Mouse (Mus musculus): Measurements from ENCODE around the gene Plekhj1. TPM values are rescaled to one million over a fixed set of nuclear protein-coding genes. Genes with fewer than 3 reads are reported as not detected.
A peak's percentile ranks its signal among the peaks of the same experiment; 100 is the strongest.

Gene Plekhj1
- polyA plus RNA-seq (2016; fragmentation: Nextera tagmentation; extraction: Ambion mirVana): 82.4 and 83.2 TPM in 2 replicates

DNA sequence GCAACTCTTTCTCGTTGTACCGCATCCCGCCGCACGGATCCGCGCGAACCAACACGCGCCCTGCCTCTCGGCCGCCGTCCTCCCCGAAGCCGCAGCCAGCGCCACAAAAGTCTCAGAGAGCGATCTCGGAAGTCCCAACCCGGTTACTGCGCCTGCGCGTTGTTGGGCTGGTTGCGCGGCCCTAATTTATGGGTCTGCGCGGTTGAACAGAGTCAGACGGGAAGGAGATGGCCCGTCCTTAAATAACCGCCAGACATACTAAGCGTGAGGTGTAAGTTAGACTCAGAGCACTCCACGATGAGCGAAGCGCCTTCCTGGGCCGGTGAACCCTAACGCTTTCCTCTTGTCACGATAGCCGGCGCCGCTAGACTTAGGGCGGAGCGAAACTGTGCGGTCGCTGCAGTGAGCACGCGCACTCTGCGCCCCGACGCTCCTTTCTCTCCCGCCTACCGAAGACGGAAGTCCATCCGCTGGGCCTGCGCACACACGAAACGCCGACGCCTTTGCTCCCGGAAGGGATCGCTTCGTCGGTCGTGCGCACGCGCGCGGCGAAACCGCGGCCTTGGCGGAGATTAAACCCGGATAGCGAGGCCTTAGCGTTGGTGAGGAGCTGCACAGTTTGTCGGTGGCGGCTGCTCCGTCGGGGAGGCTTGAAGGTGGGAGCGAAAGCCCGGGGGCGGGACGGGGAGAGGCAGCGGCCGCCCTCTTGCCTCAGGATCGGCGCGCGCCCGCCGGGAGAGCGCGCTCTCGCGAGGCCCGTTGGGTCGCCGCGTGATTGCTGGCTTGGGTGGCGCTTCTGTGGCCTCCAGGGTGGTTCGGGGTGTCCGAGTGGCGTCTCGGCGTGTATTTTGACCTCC lies at the start of gene Plekhj1, which contains the start of gene Sf3a2:
Gene Plekhj1, minus strand, starts transcription at position 477 of the 857 bp plus-strand sequence.
Gene Sf3a2, plus strand, starts transcription at position 49 of the 857 bp plus-strand sequence.
- Histone ChIP-seq H3K9me3 (replicated peaks) (no peaks in the 10 kb centered on the region), H3K4me3 (peak within 1 kb of the TSS; percentile 87), H3K4me2 (peak within 1 kb of the TSS; percentile 93), H3K36me3 (peaks cover 66% of the 10 kb centered on the region), H3K4me1 (replicated peaks) (peaks cover 27% of the 10 kb centered on the region), H3K9ac (peak within 1 kb of the TSS; percentile 96), H3K27ac (ENCODE audit: poor library complexity, severe bottlenecking) (peak within 1 kb of the TSS; percentile 94), H3K27me3 (replicated peaks) (no peaks in the 10 kb centered on the region)
- ATAC-seq (ENCODE audit: insufficient number of reproducible peaks, low FRiP score): peak; percentile 90
- WGBS: under 1% methylated on average over 101 of the region's 104 CpGs

DNA sequence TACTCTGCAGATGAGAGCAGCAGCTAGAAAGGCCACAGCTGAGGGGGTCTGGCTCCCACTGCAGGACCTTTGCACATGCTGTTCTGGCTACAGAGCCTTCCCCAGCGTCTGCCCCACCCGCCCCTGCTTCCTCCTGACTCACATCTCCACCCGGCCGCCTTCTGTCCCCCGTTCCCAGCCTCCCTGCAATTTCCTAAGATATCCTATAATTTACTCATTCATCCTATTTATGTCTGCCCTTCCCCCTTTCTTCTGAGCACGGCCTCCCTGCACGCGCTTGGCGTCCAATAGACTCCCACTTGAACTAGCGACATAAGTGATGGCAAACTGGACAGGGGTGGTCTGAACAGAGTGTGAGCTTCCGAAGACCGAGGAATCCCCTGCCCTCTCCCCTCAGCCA lies 47.3 kb upstream of the Plekhj1 start:
- H3K9me3 ChIP-seq (replicated peaks): no peaks in the 10 kb centered on the region
- peaks cover 18% of the 10 kb centered on the region for H3K4me1 ChIP-seq (replicated peaks)
- H3K9ac ChIP-seq: no peak overlapping the region
- peaks cover 58% of the 10 kb centered on the region for H3K27me3 ChIP-seq (replicated peaks)
- no peak overlapping the region for H3K4me2 ChIP-seq
- H3K4me3 ChIP-seq: no peak overlapping the region
- H3K27ac ChIP-seq (ENCODE audit: poor library complexity, severe bottlenecking): no peak overlapping the region
- H3K36me3 ChIP-seq: 0 out of 2 replicates have a peak, but pooled peaks cover 5% of the 10 kb centered on the region
- ATAC-seq (ENCODE audit: insufficient number of reproducible peaks, low FRiP score): no peak
- 73% methylated on average over 12 of the region's 12 CpGs for WGBS

DNA sequence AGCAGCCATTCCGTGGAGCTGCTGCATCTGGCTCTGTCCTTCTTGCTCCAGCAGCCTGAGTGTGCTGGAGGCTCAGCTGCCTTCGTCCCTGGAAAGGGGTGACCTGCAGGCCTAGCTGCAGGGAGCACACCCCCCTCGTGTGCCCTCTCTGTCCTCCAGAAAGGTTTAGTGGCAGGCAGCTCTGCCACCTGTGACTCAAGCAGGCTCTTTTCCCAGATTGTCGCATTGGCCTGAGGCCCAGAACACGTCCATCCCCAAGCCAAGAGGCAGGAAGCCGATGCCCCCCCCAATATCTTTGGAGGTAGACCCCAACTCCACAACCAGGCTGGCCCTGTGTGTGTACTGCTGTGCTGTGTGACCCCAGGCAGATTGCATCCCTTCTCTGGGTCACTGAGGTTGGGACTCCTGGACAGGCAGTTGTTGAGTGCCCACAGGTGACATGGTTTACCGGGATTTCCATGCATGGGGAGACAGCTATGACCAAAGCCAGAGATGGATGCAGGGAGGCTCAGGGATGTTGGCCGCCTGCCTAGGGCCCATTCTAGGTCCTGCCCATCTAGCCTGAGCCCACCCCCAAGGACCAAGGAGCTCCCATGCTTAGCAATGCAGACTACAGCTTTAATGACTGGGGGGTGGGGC lies 46.7 kb upstream of the Plekhj1 start:
- no peak for ATAC-seq (ENCODE audit: insufficient number of reproducible peaks, low FRiP score)
- no peak overlapping the region for H3K4me3 ChIP-seq
- no peak overlapping the region for H3K9ac ChIP-seq
- no peak overlapping the region for H3K4me2 ChIP-seq
- WGBS: 59% methylated on average over 8 of the region's 8 CpGs
- no peaks in the 10 kb centered on the region for H3K9me3 ChIP-seq (replicated peaks)
- H3K4me1 ChIP-seq (replicated peaks): peaks cover 18% of the 10 kb centered on the region
- 0 out of 2 replicates have a peak, but pooled peaks cover under 1% of the 10 kb centered on the region for H3K36me3 ChIP-seq
- no peak overlapping the region for H3K27ac ChIP-seq (ENCODE audit: poor library complexity, severe bottlenecking)
- peaks cover 59% of the 10 kb centered on the region for H3K27me3 ChIP-seq (replicated peaks)

GRCm38 (mm10) chr10:80843931-80844547 lies 45.6 kb upstream of the Plekhj1 start, which contains the start of gene Lingo3:
Lingo3 (minus strand) TSS chr10:80844039.
- Histone ChIP-seq H3K9ac (peak within 1 kb of the TSS; percentile 70), H3K4me2 (peak within 1 kb of the TSS; percentile 88), H3K4me1 (replicated peaks) (peaks cover 18% of the 10 kb centered on the region), H3K4me3 (peak within 1 kb of the TSS; percentile 50), H3K36me3 (no peaks in the 10 kb centered on the region), H3K27ac (ENCODE audit: poor library complexity, severe bottlenecking) (no peak within 1 kb of the TSS), H3K9me3 (replicated peaks) (no peaks in the 10 kb centered on the region), H3K27me3 (replicated peaks) (peaks cover 64% of the 10 kb centered on the region)
- no peak for ATAC-seq (ENCODE audit: insufficient number of reproducible peaks, low FRiP score)
- 5% methylated on average over 43 of the region's 51 CpGs for WGBS

- no peak for ATAC-seq (ENCODE audit: insufficient number of reproducible peaks, low FRiP score)
- Histone ChIP-seq H3K27ac (ENCODE audit: poor library complexity, severe bottlenecking) (no peak overlapping the region), H3K27me3 (replicated peaks) (peaks cover 65% of the 10 kb centered on the region), H3K9ac (peak overlapping the region; percentile 70), H3K4me2 (peak overlapping the region; percentile 88), H3K4me3 (peak overlapping the region; percentile 50), H3K9me3 (replicated peaks) (no peaks in the 10 kb centered on the region), H3K4me1 (replicated peaks) (peaks cover 15% of the 10 kb centered on the region), H3K36me3 (no peaks in the 10 kb centered on the region)
- 11% methylated on average over 32 of the region's 32 CpGs for WGBS
Observed at GRCm38 (mm10) chr10:80843087-80843930, 44.9 kb upstream of the Plekhj1 start.

DNA sequence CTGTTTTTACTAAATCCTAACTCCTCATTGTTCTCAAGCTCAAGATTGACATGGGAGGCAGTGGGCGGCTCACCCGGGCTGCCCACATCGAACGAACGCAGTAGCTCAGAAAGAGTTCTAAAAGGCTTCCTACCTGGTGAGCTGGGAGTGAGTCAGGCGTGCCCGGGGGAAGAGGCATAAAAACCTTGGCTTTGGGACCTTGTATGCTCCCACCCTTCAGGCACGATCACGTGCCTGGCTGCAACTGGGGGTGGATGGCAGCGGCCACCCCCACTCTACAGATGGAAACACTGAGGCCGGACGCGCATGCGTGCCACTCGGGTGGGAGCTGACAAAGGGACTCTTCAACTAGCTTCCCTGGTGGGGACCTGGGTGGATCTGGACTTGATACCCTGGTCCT lies 43.9 kb upstream of the Plekhj1 start:
- Histone ChIP-seq H3K27ac (ENCODE audit: poor library complexity, severe bottlenecking) (no peak overlapping the region), H3K4me3 (no peak overlapping the region), H3K27me3 (replicated peaks) (peaks cover 73% of the 10 kb centered on the region), H3K9me3 (replicated peaks) (no peaks in the 10 kb centered on the region), H3K4me2 (no peak overlapping the region), H3K36me3 (no peaks in the 10 kb centered on the region), H3K4me1 (replicated peaks) (peaks cover 23% of the 10 kb centered on the region), H3K9ac (no peak overlapping the region)
- no peak for ATAC-seq (ENCODE audit: insufficient number of reproducible peaks, low FRiP score)
- WGBS: 78% methylated on average over 15 of the region's 15 CpGs

GRCm38 (mm10) chr10:80841685-80842084 lies 43.3 kb upstream of the Plekhj1 start:
- no peaks in the 10 kb centered on the region for H3K9me3 ChIP-seq (replicated peaks)
- ATAC-seq (ENCODE audit: insufficient number of reproducible peaks, low FRiP score): no peak
- H3K4me1 ChIP-seq (replicated peaks): peaks cover 30% of the 10 kb centered on the region
- H3K27me3 ChIP-seq (replicated peaks): peaks cover 80% of the 10 kb centered on the region
- H3K9ac ChIP-seq: no peak overlapping the region
- H3K27ac ChIP-seq (ENCODE audit: poor library complexity, severe bottlenecking): no peak overlapping the region
- no peak overlapping the region for H3K4me2 ChIP-seq
- H3K4me3 ChIP-seq: no peak overlapping the region
- no peaks in the 10 kb centered on the region for H3K36me3 ChIP-seq
- 79% methylated on average over 2 of the region's 2 CpGs for WGBS

GRCm38 (mm10) chr10:80839848-80840247 lies 41.4 kb upstream of the Plekhj1 start:
- no peak overlapping the region for H3K4me2 ChIP-seq
- H3K36me3 ChIP-seq: no peaks in the 10 kb centered on the region
- H3K27me3 ChIP-seq (replicated peaks): peaks cover 81% of the 10 kb centered on the region
- peaks cover 6% of the 10 kb centered on the region; the same call in 1 of the 2 replicates for H3K9me3 ChIP-seq (replicated peaks)
- no peak overlapping the region for H3K27ac ChIP-seq (ENCODE audit: poor library complexity, severe bottlenecking)
- no peak overlapping the region for H3K4me3 ChIP-seq
- no peak overlapping the region for H3K9ac ChIP-seq
- WGBS: 61% methylated on average over 6 of the region's 6 CpGs
- H3K4me1 ChIP-seq (replicated peaks): peaks cover 37% of the 10 kb centered on the region
- ATAC-seq (ENCODE audit: insufficient number of reproducible peaks, low FRiP score): no peak

DNA sequence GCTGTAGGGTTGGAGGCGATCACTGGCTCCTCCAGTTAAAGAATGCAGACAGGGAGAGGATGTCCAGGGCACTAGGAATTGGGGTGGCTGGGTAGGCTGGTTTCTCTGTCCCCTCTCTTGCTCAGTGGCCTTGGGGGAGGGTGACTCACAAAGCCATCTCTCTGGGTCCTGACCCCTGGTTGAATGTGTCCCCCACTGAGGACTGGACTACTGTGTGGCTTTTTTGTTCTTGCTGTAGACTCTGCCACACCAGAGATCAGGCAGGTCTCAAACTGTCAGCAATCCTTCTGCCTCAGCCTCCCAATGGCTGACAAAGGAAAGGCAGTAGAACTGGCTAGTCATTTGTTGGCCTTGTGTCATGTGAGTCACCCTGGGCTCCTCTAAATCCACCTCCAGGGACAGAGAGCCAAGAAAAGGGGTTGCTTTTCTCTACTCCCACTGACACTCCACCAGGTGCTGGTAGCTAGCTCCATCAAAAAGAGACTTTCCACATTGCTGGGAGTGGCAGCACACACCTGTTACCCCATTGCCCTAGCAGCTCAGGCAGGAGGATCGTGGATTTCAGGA lies 40.0 kb upstream of the Plekhj1 start:
- no peak for ATAC-seq (ENCODE audit: insufficient number of reproducible peaks, low FRiP score)
- Histone ChIP-seq H3K9ac (no peak overlapping the region), H3K4me1 (replicated peaks) (peaks cover 31% of the 10 kb centered on the region), H3K27me3 (replicated peaks) (peaks cover 81% of the 10 kb centered on the region), H3K4me3 (no peak overlapping the region), H3K9me3 (replicated peaks) (peaks cover 13% of the 10 kb centered on the region; the same call in 1 of the 2 replicates), H3K36me3 (no peaks in the 10 kb centered on the region), H3K27ac (ENCODE audit: poor library complexity, severe bottlenecking) (peak overlapping the region; percentile 49), H3K4me2 (0 out of 2 replicates have a peak overlapping the region, but pooled peaks have one; percentile 8)
- 67% methylated on average over 2 of the region's 2 CpGs for WGBS

GRCm38 (mm10) chr10:80837827-80838226 lies 39.4 kb upstream of the Plekhj1 start:
- peak overlapping the region; percentile 49 for H3K27ac ChIP-seq (ENCODE audit: poor library complexity, severe bottlenecking)
- peak overlapping the region; percentile 8; the same call in 1 of the 2 replicates for H3K4me2 ChIP-seq
- peaks cover 30% of the 10 kb centered on the region for H3K4me1 ChIP-seq (replicated peaks)
- H3K9me3 ChIP-seq (replicated peaks): peaks cover 13% of the 10 kb centered on the region; the same call in 1 of the 2 replicates
- no peaks in the 10 kb centered on the region for H3K36me3 ChIP-seq
- H3K9ac ChIP-seq: no peak overlapping the region
- H3K27me3 ChIP-seq (replicated peaks): peaks cover 81% of the 10 kb centered on the region
- H3K4me3 ChIP-seq: no peak overlapping the region
- 26% methylated on average over 2 of the region's 2 CpGs for WGBS
- 0 out of 2 replicates have a peak, but pooled peaks have one; percentile 27 for ATAC-seq (ENCODE audit: insufficient number of reproducible peaks, low FRiP score)

Data from heart, embryonic 12.5 days (tissue).